Mouse (Mus musculus) brain, adult 2 months (tissue): ENCODE results near the gene Pgpep1.
A peak's percentile ranks its signal among the peaks of the same experiment; 100 is the strongest.

Experiments
- DNase-seq: peaks from one replicate; pipeline ENCODE4 v3.0.0; 2011; ENCODE audit warnings: low read depth, low spot score

The Pgpep1 gene

DNA sequence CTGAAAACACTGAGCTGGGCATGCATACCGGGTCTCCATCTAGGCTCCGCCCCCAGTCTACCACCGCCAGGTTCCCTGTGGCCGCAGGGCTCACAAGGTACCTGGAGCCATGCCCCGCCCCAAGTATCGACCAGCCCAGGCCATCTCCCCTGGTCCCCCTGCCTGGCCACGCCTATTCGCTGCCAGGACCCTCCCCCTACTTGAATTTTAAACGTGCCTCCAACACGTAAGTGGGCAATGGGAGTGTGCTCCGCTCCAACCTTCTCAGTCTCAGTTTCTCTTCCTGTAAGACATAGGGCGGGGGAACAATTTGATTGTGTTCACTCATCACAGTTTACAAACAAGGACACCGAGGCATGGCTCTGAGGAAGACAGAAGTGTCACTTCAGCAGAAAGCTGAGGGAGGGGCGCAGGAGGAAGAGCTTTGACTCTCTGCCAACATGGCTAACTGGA, at the start of gene Pgpep1:
Gene Pgpep1 (minus strand): TSS at position 116 of the 453 bp plus-strand sequence.
- no peak for DNase-seq

DNA sequence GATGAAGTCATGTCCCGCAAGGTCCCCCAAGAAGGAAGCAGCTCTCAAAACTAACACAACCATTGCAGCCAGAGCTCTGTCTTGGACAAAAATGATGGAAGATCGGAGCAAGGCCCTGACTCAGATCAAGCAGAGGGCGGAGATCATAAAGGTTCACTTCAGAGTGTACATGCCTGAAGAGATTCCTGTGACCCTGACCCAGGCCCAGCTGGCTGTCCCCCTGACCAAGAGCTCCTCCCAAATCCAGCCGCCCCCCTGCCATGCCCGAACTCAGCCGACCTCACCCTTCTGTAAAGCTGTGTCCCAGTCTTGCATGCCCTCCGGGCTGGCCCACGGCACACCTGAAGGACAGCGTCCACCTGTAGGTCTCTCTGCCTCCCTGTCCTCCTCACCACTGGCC, 49.6 kb upstream of the Pgpep1 start:
- DNase-seq: no peak

DNA sequence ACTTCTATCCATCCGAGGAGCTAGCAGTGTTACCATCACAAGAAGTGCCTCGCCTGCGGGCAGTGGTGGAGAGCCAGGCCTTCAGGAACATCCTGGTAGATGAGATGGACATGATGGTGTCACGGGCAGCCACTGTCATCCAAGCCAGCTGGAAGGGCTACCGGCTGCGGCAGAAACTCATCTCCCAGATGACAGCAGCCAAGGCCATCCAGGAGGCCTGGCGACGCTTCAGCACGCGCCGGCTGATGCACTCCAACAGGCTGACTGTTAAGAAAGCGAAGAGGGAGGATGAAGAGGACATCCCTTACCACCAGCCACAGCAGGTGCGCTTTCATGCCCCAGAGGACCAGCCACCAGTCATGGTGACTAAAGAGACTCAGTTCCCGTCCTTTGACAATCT, 48.1 kb upstream of the Pgpep1 start:
- DNase-seq: no peak

DNA sequence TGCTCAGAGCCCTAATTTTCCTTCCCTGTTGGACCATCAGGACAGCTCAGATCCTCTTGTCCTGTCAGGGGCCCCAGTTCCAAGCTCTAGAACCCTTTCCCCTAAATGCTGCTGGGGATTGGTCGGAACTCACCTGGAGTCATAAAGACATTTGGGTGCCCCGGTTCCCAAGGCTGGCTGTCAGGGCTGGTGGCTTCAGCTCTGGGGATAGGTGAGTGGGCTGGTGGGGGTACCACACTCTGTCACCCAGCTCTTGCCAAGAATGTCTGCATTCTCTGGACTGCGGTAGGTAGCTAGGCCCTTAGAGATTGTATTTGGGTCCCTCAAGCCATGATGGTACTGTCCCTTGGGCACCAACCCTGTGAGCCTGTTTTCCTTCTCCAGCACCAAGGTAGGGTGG, 43.1 kb upstream of the Pgpep1 start, which contains the start of gene Iqcn:
Gene Iqcn (plus strand): TSS at position 171 of the 400 bp plus-strand sequence.
- DNase-seq: no peak

DNA sequence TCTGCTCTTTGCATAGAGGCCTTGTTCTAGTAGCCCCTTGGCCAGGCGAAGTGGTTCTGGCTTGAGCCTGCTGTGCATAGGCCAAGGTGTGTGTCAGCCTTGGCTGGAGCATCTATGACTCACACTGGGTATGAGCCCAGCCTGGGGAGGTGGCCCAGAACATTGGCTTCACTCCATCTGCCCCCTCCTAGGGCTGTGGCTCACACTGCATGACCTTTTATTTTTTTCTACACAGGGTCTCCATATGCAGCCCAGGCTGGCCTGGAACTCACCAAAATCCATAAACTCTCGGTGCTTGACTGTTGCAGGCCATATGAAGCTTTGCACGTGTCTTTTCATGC, 42.6 kb upstream of the Pgpep1 start:
- peak; percentile 96 for DNase-seq

DNA sequence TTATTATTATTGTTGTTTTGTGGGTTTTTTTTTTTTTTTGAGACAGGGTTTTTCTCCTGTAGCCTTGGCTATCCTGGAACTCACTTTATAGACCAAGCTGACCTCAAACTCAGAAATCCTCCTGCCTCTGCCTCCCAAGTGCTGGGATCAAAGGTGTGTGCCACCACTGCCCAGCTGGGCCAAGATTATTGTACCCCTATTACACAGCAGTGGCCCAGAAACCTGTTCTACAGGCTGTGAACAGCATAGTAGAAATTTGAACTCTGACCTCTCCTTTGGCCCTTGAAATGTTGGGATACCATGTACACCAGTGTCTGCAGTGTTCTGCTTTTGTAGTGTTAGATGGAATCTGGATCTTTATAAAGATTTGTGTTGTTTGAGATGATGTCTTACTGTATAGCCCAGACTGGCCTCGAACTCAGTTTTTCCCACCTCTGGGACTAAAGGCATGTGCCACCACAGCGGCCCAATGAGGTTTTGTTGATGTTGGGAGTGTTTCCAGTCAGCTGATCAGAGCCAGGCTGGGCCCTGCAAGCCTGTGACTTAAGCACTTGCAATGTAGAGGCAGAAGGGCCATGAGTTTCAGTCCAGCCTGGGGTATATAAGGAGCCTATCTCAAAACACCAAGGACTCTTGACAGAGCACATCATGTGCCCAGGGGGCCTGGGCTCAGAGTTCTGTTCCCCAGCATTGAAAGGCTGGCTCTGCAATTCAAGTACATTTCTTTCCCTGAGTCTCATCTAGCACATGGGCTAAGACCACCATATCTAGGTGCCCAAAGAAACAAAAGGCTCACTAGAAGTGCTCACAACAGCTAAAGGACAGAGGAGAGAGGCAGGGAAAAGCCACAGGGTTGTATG, 42.0 kb upstream of the Pgpep1 start:
- peak; percentile 40 for DNase-seq

DNA sequence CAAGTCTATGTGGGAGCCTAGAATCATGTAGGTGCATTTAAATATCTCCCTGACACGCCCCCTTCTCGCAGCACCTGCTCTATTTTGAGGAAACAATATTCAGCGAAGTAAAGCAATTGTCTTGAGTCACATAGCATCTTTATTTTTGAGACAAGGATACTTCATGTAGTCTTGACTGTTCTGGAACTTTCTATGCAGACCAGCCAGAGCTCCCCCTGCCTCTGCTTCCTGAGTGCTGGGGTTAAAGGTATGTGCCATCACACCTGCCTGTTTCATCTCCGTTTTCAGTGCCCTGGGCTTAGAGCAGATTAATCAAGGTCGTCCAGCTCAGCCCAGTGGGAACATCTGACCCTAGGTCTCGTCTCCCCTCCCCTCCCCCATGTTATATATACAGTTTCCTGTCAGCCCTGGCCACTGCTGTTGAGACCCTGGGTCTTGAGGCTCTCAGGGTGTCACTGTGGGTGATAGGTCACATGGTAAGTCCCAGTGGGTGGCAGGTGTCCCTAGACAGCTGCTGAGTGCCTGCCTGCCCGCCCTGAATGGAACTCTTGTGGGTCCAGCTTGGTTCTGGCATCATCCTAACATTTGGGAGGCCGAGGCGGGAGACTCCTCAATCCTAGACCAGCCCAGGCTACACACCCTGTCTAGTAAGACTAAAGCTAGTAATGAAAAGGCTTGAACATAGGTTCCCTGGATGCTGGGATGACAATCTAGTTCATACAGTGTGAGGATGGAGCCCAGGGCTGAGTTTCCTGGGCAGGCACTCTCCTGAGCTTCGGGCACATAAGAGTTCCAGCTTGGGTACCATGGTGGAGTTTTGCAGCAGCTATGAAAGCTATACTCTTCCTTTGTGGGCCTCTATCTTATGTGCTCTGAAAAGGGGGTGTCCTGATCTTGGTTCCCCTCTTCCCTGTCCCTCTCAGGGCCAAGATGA, 41.1 kb upstream of the Pgpep1 start:
- no peak for DNase-seq

DNA sequence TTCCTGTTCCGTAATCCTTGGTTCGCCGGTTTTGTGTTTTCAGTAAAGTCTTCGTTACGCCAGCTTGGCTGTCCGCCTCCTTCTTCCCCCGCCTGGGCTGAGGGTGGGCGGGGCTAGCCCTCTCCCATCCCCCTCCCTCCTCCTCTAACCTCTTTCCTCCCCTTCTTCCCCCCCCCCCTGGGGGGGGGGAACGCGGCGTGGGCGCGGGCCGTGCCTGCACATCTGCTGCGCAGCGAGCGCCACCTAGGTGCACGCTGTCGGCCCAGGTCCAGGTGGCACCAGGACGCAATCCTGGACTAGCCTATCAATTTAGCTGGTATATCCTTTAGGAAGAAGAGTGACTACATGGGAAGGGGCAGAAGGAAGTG, 40.4 kb upstream of the Pgpep1 start:
- DNase-seq: peak; percentile 96

DNA sequence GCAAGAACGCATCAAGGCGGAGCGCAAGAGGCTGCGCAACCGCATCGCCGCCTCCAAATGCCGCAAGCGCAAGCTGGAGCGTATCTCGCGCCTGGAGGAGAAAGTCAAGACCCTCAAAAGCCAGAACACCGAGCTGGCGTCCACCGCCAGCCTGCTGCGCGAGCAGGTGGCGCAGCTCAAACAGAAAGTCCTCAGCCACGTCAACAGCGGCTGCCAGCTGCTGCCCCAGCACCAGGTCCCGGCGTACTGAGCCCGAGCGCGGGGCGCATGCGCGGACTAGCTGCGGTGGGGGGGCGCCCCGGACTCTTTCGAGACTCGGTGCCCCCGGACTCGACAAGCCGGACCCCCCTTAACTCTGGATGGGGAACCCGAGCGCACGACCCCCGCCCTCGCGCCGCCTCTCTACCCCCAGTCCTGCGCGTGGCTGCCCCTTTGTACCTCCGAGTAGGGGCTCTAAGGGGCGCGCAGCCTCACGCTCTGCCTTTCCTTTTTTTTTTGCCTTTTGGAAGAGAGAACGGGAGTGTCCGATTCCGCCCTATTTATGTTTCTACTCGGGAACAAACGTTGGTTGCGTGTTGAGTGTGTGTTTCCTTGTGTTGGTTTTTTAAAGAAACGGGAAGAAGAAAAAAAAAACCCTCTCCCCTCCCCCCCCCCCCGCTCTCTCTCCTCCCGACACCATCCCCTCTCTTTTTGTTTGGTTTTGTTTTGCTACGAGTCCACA, 39.8 kb upstream of the Pgpep1 start:
- DNase-seq: peak; percentile 88

DNA sequence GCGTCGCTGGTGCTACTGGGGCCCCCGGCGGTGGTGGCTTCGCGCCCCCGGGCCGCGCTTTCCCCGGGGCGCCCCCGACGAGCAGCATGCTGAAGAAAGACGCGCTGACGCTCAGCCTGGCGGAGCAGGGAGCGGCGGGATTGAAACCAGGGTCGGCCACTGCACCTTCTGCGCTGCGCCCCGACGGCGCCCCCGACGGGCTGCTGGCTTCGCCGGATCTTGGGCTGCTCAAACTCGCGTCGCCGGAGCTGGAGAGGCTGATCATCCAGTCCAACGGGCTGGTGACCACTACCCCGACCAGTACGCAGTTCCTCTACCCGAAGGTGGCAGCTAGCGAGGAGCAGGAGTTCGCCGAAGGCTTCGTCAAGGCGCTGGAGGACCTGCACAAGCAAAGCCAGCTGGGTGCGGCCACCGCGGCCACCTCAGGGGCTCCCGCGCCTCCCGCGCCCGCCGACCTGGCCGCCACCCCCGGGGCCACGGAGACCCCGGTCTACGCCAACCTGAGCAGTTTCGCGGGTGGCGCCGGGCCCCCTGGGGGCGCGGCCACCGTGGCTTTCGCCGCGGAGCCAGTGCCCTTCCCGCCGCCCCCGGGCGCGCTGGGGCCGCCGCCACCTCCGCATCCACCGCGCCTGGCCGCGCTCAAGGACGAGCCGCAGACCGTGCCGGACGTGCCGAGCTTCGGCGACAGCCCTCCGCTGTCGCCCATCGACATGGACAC, 39.1 kb upstream of the Pgpep1 start:
- DNase-seq: no peak

DNA sequence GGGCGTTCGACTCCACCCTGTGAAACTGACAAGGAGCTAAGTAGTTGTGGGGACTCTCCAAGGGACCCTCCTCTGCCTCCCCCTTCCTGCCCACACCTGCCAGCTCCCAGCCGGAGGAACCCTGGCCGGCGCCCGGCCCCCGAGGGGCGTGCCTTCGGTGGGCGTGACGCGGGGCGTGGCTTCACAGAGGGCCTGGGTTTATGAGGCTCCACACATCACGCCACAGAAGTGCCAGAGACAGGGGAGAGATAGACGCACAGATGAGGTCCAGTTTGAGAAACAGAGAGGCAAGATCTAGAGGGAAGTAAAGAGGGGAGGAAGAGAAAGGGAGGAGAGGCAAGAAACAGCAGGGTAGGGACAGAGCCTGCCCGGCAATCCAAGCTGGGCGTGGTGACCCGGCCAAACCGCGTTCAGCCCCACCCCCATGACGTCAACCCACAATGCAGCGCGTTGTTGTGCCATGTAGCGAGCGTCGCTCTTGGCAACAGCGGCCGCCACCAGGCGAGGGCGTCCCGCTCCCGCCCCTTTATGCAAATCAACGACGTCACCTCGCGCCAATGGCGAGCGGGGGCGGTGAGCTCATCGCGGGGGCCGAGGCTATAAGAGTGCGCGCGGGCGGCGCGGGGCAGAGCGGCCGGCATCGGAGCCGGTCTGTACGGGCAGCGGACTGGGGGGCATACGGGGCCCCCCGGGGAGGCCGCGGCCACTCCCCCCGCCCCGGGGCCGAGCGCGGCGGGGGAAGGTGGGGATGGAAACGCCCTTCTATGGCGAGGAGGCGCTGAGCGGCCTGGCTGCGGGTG, 38.3 kb upstream of the Pgpep1 start, which contains the start of gene Jund:
Gene Jund (plus strand): TSS at position 640 of the 800 bp plus-strand sequence.
- peak; percentile 100 for DNase-seq

DNA sequence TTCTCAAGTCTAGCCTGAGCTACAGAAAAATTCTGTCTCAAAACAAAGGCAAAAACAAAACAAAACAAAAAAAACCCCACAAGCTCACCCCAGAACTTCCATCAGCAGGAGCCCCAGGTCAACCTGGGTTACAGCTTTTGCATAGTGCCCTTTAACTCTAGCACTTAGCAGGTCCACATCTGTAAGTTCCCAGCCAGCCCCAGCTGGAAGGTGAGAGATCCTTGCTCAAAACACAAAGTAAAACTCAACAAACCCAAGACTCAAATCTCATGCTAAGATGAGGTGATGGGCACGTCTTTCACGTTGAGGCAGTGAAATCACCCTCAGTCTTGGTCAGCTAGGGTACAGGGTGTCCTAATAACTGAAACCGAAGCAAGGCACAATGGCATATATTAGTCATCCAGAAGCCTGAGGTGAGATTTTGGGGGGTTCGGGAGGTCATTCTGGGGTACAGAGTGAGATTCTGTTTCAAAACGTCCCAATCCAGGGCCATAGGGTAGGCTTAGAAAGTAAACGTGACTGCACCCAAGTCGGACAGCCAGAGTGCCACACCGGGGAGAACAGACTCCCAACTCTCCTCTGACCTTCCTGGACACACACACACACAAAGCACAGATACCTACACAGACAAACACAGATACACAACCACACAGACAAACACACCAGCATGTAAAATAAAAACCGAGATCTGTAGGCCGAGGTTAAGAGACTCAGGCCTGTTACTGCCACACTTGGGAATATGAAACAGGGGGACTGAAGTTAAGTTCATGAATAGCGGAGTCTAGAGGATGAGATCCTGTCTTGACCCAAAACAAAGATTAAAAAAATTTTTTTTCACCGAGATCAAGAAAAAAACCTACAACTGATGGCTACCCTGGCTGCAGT, 37.4 kb upstream of the Pgpep1 start:
- no peak for DNase-seq

DNA sequence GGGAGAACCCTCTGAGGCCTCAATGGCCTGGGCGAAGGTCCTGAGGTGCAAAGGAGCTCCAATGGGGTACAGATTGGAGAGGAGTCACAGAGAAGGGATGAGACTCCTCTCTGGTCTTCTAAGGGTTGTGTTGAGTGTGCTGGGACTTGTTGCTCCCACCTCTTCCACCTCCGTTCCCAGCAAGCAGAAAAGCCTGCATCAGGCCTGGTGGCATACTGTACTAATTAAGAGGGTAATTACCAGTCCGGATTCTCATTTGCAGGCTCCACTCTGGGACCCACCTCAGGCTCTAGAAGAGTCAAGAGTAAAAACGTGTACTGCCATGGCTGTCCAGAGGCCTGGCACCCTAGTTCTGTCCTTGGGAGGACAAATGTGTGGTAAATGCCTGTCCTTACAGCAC, 36.8 kb upstream of the Pgpep1 start:
- no peak for DNase-seq

DNA sequence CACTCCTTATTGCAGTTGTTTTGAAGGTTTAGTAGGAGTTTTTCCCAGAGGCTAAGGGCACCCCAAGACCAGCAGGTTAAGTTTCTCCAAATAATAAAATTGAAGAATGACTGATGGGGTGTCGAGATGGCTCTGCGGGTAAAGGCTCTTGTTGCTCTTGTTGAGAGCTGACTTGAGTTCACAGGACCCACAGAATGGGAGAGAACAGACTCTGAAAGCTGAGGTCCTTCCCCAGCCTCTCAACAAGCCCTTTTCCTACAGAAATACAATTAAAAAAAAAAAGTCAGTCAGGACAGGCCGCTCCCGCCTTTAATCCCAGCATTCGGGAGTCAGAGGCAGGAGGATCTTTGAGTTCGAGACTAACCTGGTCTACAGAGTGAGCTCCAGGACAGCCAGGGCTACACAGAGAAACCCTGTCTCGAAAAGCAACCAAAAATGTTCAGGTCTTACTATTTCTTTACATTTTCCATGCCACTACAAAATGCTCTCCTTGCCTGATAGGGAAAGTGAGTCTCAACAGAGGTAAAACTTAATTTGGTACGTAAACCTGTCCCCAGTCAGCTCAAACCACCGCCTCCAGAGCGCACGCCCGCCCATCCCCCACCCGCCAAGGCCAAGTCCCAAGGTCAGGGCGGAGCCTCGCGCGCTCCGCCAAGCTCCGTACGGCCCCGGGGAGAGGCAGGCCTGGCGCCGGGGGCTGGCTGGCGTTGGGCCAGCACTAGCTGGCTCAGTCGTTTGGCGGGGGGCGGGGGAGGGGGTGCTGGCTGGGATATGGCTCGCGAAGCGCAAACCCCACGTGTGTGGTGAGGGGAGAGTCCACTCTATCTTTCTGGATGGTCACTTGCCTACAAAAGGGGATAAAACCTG, 36.1 kb upstream of the Pgpep1 start:
- peak; percentile 71 for DNase-seq

DNA sequence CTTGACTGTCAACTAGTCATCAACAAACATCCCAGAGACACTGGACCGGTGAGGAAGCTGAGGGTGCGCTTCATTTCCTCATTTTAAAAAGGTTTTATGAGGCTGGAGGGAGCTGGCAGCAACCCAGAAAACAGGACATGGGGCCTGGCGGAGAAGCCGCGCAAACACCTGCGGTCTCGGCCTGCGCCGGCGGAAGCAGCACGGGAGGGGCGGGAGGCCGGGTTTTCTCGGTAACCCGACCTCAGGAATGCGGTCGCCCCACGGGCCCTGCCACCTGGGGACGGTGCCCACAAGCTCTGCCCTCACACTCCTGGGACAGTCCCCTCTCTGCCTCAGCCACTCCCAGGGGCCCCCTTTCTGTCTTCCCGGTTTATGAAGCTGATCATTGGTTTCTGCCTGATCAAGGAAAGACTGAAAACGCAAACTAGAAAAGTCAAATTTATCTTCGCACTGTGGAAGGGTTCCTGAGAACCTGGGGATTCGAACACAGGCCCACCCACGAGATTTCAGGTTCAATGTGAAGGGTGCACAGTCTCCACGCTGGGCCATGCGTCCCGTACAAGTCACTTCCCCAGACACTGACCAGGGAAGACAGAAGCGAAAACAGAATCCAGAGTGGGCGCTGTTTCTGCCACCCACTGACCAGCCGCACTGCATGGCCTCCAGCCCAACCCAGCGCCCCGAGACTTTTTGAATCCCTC, 35.3 kb upstream of the Pgpep1 start:
- DNase-seq: no peak

DNA sequence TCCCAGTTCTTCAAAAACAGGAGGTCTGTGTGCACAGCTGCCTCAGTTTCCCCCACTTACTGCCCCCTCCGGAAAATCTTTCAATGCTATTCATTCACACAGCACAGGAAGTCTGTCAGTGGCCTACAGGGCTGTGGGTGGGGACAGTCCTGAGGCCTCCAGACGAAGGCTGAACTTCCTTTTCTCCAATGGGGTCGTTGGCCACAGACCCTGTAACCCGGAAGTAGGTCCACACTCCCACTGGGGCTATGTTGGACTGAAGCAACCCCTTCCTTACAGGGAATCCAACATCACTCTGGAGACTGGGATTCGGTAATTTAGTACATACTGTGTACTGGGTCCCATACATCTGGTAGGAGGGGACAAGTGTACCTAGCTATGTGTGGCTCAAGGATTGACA, 33.4 kb upstream of the Pgpep1 start:
- no peak for DNase-seq

DNA sequence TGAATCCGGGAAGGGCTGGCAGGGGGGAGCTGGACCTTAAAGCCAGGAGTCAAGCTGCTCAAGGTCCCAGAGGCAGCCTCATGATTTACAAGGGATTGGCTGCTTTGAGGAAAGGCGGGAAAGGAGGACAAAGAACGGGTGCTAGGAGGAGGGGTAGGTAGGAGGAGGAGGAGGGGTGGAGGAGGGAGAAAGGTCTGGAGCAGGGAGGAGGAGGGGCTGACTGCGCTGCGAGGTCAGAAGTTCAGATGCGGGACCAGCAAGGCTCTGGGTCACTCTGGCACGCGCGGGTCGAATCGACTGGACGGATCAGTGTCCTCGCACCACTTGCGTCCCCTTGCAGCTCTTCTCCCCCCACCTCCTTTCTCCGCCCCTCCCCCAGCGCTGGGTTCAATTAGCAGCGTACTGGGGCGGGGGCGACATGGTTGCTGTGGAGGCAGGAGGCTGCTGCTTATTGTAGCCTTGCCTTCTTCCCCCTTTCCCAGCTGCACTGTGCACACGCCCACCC, 31.6 kb upstream of the Pgpep1 start:
- no peak for DNase-seq

DNA sequence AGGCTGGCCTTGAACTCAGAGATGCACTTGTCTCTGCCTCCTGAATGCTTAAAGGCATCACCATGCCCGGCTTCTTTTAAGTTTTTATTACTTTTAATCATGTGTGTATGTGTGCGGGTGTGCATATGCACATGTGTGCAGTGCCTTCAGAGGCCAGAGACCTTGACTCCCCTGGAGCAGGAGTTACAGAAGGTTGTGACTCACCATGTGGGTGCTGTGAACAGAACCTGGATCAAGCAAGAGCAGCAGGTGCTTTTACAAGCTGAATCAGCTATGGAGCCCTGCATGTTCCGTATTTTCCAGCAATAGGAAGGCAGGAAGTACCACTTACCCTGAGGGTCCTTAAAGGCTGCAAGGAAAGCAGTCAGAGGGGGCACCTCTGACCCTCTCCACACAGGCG, 31.0 kb upstream of the Pgpep1 start:
- DNase-seq: no peak
